Comparison of ENCODE assay signal across 9 mouse cellular contexts in the genomic region with DNA sequence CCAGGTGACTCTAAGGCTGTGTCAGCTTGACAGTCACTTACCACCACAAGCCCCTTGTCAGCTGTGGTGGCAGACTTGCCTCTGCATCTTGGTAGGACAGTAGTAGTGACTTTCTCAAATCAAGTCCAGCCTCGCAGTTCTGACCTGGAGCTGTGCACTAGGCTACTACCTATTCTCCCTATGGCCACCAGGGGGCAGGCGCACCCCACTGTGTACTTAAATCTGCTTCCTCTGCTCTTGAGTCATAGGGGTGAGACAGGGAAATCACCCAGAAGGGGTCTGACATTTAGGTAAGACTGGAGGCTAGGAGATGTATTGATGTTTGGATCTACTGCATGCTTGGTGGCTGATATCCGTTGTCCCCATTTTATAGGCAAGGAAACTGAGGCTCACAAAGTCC. TPM values are rescaled to one million over a fixed set of nuclear protein-coding genes. Genes with fewer than 3 reads are reported as not detected.
DNase-seq lines count a peak whose midpoint lies in the region; ATAC-seq lines count a peak whose summit lies in the region.
"Had no signal": no experiment of that assay in that cellular context is flagged by ENCODE, and none has a peak within 500 bp of the region (broad histone marks: within the 10 kb centered on the region; RNA-seq: fewer than 3 reads in every experiment).

No protein-coding gene starts in this region.

- H3K9ac ChIP-seq in neural tube, embryonic 15.5 days (replicated peaks), result no peak overlapping the region
- H3K9ac ChIP-seq in hindbrain, embryonic 11.5 days (ENCODE audit: low read depth, low read length), result no peak overlapping the region
- no peak overlapping the region for H3K9ac ChIP-seq in midbrain, embryonic 11.5 days (ENCODE audit: low read length)

- WGBS in neural tube, embryonic 15.5 days, result 14% methylated on average over 3 of the region's 3 CpGs
- 5% methylated on average over 3 of the region's 3 CpGs for WGBS in hindbrain, embryonic 11.5 days
- 12% methylated on average over 3 of the region's 3 CpGs for WGBS in midbrain, embryonic 11.5 days

- no peaks in the 10 kb centered on the region for H3K27me3 ChIP-seq in neural tube, embryonic 15.5 days (replicated peaks)
- no peaks in the 10 kb centered on the region for H3K27me3 ChIP-seq in hindbrain, embryonic 11.5 days (ENCODE audit: control insufficient read depth, insufficient read depth, low read length)
- H3K27me3 ChIP-seq in midbrain, embryonic 11.5 days (ENCODE audit: control insufficient read depth, insufficient read depth, low read length), result no peaks in the 10 kb centered on the region

- peaks cover 15% of the 10 kb centered on the region for H3K36me3 ChIP-seq in neural tube, embryonic 15.5 days
- H3K36me3 ChIP-seq in hindbrain, embryonic 11.5 days (ENCODE audit: control insufficient read depth, insufficient read depth, low read length), result no peaks in the 10 kb centered on the region; the same call in 1 of the 2 replicates
- H3K36me3 ChIP-seq in midbrain, embryonic 11.5 days (ENCODE audit: control insufficient read depth, insufficient read depth, low read length), result no peaks in the 10 kb centered on the region; the same call in 1 of the 2 replicates

- peak; percentile 59 for DNase-seq in neural tube, embryonic 10.5 days (ENCODE audit: extremely low spot score, low spot score)
- DNase-seq in brain, adult 2 months (ENCODE audit: low read depth, low spot score), result peak; percentile 83
- peak; percentile 84 for DNase-seq in hindbrain, embryonic 11.5 days (ENCODE audit: low spot score)
- peak; percentile 49 to 69 for DNase-seq in left cerebral cortex, postnatal 36 days (ENCODE audit: low spot score in 2 of 2)
- DNase-seq in midbrain, embryonic 11.5 days (ENCODE audit: low spot score, missing footprints), result peak; percentile 97
- DNase-seq in spleen, postnatal 14 days (ENCODE audit: low spot score in 2 of 2), result peak; percentile 30 to 58

- no peak overlapping the region for H3K4me3 ChIP-seq in neural tube, embryonic 15.5 days (replicated peaks)
- no peak overlapping the region for H3K4me3 ChIP-seq in hindbrain, embryonic 11.5 days (ENCODE audit: low read depth, low read length)
- no peak overlapping the region for H3K4me3 ChIP-seq in midbrain, embryonic 11.5 days (ENCODE audit: low read depth, low read length)
- H3K4me3 ChIP-seq: erythroblast, embryonic 14.5 days had no signal

- intact Hi-C loops in left cerebral cortex, postnatal 36 days (cut with DNase I), result loop anchor here (2.0 to 10.0 kb wide), 3 partner anchors 122 to 874 kb away; partner anchors contain the start of genes Cdc25a and Nme6

- H3K4me2 ChIP-seq in neural tube, embryonic 15.5 days, result no peak overlapping the region
- no peak overlapping the region for H3K4me2 ChIP-seq in hindbrain, embryonic 11.5 days (replicated peaks; ENCODE audit: low read depth, low read length)
- H3K4me2 ChIP-seq in midbrain, embryonic 11.5 days, result no peak overlapping the region

- H3K9me3 ChIP-seq in neural tube, embryonic 15.5 days (replicated peaks), result no peaks in the 10 kb centered on the region
- no peaks in the 10 kb centered on the region for H3K9me3 ChIP-seq in hindbrain, embryonic 11.5 days (ENCODE audit: control insufficient read depth, low read length)
- no peaks in the 10 kb centered on the region for H3K9me3 ChIP-seq in midbrain, embryonic 11.5 days (ENCODE audit: control insufficient read depth, low read length)

- ATAC-seq in neural tube, embryonic 15.5 days (ENCODE audit: low FRiP score), result no peak
- ATAC-seq in erythroblast, adult 5-6 weeks (replicated peaks; ENCODE audit: low FRiP score, poor library complexity, severe bottlenecking), result peak; percentile 85
- peak; percentile 64; the same call in 1 of the 2 replicates for ATAC-seq in hindbrain, embryonic 11.5 days (ENCODE audit: low FRiP score)
- ATAC-seq in midbrain, embryonic 11.5 days (ENCODE audit: low FRiP score), result peak; percentile 49; the same call in 1 of the 2 replicates

- H3K4me1 ChIP-seq in neural tube, embryonic 15.5 days, result peaks cover 4% of the 10 kb centered on the region
- H3K4me1 ChIP-seq in hindbrain, embryonic 11.5 days (replicated peaks; ENCODE audit: control insufficient read depth, insufficient read depth, low read length), result no peaks in the 10 kb centered on the region
- no peaks in the 10 kb centered on the region for H3K4me1 ChIP-seq in midbrain, embryonic 11.5 days (ENCODE audit: control insufficient read depth, insufficient read depth, low read length)

- H3K27ac ChIP-seq in neural tube, embryonic 15.5 days (replicated peaks), result no peak overlapping the region
- H3K27ac ChIP-seq in hindbrain, embryonic 11.5 days (ENCODE audit: low read depth, low read length), result no peak overlapping the region
- H3K27ac ChIP-seq in midbrain, embryonic 11.5 days (ENCODE audit: low read depth, low read length), result no peak overlapping the region

RNA-seq across cellular contexts. Expression of gene Pfkfb4, which starts 9.1 kb away (rescaled TPM):
- polyA plus RNA-seq in neural tube, embryonic 15.5 days (2015; fragmentation: Nextera tagmentation; extraction: Ambion mirVana), result 26.3 and 30.1 TPM in 2 replicates
- total RNA-seq in erythroblast, adult 5-6 weeks (2015; ENCODE audit: low replicate concordance), result 3.1 and 13.3 TPM in 2 replicates
- 7.9 and 12.3 TPM in 2 replicates for total RNA-seq in erythroblast, adult 5-6 weeks (2017; ENCODE audit: low replicate concordance)
- polyA plus RNA-seq in hindbrain, embryonic 11.5 days (2014; fragmentation: Nextera tagmentation; extraction: Ambion mirVana), result 10.9 and 12.8 TPM in 2 replicates
- total RNA-seq in left cerebral cortex, postnatal 36 days (2021), result 10 to 100 TPM; 12.7 to 18.2 TPM
- 7.7 and 10.5 TPM in 2 replicates for polyA plus RNA-seq in midbrain, embryonic 11.5 days (2014; fragmentation: Nextera tagmentation; extraction: Ambion mirVana)

RNA-seq across cellular contexts. Expression of gene Ucn2, which starts 14.9 kb away (rescaled TPM):
- not detected in 2 replicates for polyA plus RNA-seq in neural tube, embryonic 15.5 days (2015; fragmentation: Nextera tagmentation; extraction: Ambion mirVana)
- total RNA-seq in erythroblast, adult 5-6 weeks (2015; ENCODE audit: low replicate concordance), result not detected in 2 replicates
- total RNA-seq in erythroblast, adult 5-6 weeks (2017; ENCODE audit: low replicate concordance), result not detected in 2 replicates
- not detected in 2 replicates for polyA plus RNA-seq in hindbrain, embryonic 11.5 days (2014; fragmentation: Nextera tagmentation; extraction: Ambion mirVana)
- under 1 TPM in 1 of 2 experiments, not detected in 1; 0.70 TPM for total RNA-seq in left cerebral cortex, postnatal 36 days (2021)
- polyA plus RNA-seq in midbrain, embryonic 11.5 days (2014; fragmentation: Nextera tagmentation; extraction: Ambion mirVana), result 0.15 TPM in 1 of 2 replicates, not detected in the other
- polyA plus RNA-seq: erythroblast, embryonic 14.5 days had no signal

RNA-seq across cellular contexts. Expression of gene Shisa5, which starts 37.6 kb away (rescaled TPM):
- 78.4 and 93.0 TPM in 2 replicates for polyA plus RNA-seq in neural tube, embryonic 15.5 days (2015; fragmentation: Nextera tagmentation; extraction: Ambion mirVana)
- total RNA-seq in erythroblast, adult 5-6 weeks (2015; ENCODE audit: low replicate concordance), result 14.6 and 20.3 TPM in 2 replicates
- total RNA-seq in erythroblast, adult 5-6 weeks (2017; ENCODE audit: low replicate concordance), result 13.9 and 51.4 TPM in 2 replicates
- polyA plus RNA-seq in hindbrain, embryonic 11.5 days (2014; fragmentation: Nextera tagmentation; extraction: Ambion mirVana), result 33.4 and 34.1 TPM in 2 replicates
- total RNA-seq in left cerebral cortex, postnatal 36 days (2021), result 10 to 100 TPM; 63.9 to 74.8 TPM
- 27.1 and 29.9 TPM in 2 replicates for polyA plus RNA-seq in midbrain, embryonic 11.5 days (2014; fragmentation: Nextera tagmentation; extraction: Ambion mirVana)

RNA-seq across cellular contexts. Expression of gene Col7a1, which starts 47.3 kb away (rescaled TPM):
- polyA plus RNA-seq in neural tube, embryonic 15.5 days (2015; fragmentation: Nextera tagmentation; extraction: Ambion mirVana), result 1.8 and 2.8 TPM in 2 replicates
- under 0.01 TPM in 1 of 2 replicates, not detected in the other for total RNA-seq in erythroblast, adult 5-6 weeks (2015; ENCODE audit: low replicate concordance)
- 0.17 and 1.4 TPM in 2 replicates for total RNA-seq in erythroblast, adult 5-6 weeks (2017; ENCODE audit: low replicate concordance)
- 1.2 and 2.6 TPM in 2 replicates for polyA plus RNA-seq in hindbrain, embryonic 11.5 days (2014; fragmentation: Nextera tagmentation; extraction: Ambion mirVana)
- 1 to 10 TPM; 1.4 to 5.5 TPM for total RNA-seq in left cerebral cortex, postnatal 36 days (2021)
- 1.1 and 2.2 TPM in 2 replicates for polyA plus RNA-seq in midbrain, embryonic 11.5 days (2014; fragmentation: Nextera tagmentation; extraction: Ambion mirVana)

RNA-seq across cellular contexts. Expression of gene Trex1, which starts 58.8 kb away (rescaled TPM):
- 13.9 and 15.6 TPM in 2 replicates for polyA plus RNA-seq in neural tube, embryonic 15.5 days (2015; fragmentation: Nextera tagmentation; extraction: Ambion mirVana)
- total RNA-seq in erythroblast, adult 5-6 weeks (2015; ENCODE audit: low replicate concordance), result 7.3 and 19.6 TPM in 2 replicates
- 1.7 and 4.2 TPM in 2 replicates for total RNA-seq in erythroblast, adult 5-6 weeks (2017; ENCODE audit: low replicate concordance)
- polyA plus RNA-seq in hindbrain, embryonic 11.5 days (2014; fragmentation: Nextera tagmentation; extraction: Ambion mirVana), result 7.5 and 9.7 TPM in 2 replicates
- total RNA-seq in left cerebral cortex, postnatal 36 days (2021), result 10 to 100 TPM; 12.5 to 15.7 TPM
- polyA plus RNA-seq in midbrain, embryonic 11.5 days (2014; fragmentation: Nextera tagmentation; extraction: Ambion mirVana), result 7.1 and 7.3 TPM in 2 replicates

Comparison
In these comparisons a context has a peak if more than half of its experiments do, and no peak if none do; other contexts are left out.
1. DNase-seq: peak in every context shown above with its lines; median percentile 97 in midbrain, embryonic 11.5 days; 84 in hindbrain, embryonic 11.5 days; 83 in brain, adult 2 months; 59 in neural tube, embryonic 10.5 days; 59 in left cerebral cortex, postnatal 36 days; 44 in spleen, postnatal 14 days.